Mouse (Mus musculus) thymus, postnatal 10 days (tissue): ENCODE data around the gene Plin5.
"Not testable (repeated sequence)": the region's sequence is repeated elsewhere in the genome, so short reads cannot be mapped to it uniquely, and the experiment has no call there.

Experiments used
- DNase-seq, 2 experiments: peaks; one replicate each; pipeline ENCODE4 v3.0.0; 2021; ENCODE audit warnings: low spot score in 2 of 2

Plin5 gene

GRCm38 (mm10) chr17:56108334-56109044 is 8.9 kb downstream of the Plin5 start:
- no peak for DNase-seq

DNA sequence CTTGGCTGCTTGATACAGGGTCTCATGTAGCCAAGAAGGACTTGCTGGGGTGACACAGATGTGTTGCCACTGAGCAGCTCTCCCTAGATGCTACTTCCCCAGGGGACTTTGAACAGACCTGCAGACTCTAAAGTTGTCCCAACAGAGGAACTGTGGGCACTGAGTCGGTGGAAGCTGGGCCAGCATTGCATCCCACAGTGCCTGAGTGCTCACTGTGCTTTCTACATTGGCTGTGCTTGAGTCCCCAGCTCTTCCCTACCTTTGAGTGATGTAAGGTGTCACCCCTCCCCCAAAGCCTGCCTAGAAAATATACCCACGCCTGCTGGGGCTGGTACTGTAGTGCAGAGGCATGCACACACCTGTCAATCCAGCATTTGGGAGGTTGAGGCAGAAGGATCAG is 9.7 kb downstream of the Plin5 start:
- no peak for DNase-seq

- no peak for DNase-seq
These were observed 10.4 kb downstream of the Plin5 start for GRCm38 (mm10) chr17:56106981-56107380.

DNA sequence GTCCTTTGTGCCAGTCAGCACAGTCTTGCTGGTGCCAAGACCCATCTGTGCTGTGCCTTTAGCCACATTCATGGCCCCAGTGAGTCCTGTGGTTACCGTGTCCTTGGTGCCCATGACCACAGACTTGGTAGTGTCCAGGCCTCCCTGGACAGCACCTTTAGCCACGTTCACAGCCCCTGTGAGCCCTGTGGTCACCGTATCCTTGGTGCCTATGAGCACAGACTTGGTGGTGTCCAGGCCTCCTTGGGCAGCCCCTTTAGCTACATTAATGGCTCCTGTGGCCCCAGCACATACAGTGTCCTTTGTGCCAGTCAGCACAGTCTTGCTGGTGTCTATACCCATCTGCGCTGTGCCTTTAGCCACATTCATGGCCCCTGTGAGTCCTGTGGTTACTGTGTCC is 11.0 kb downstream of the Plin5 start:
- not testable (repeated sequence) for DNase-seq

GRCm38 (mm10) chr17:56104821-56105220 is 12.6 kb downstream of the Plin5 start:
- DNase-seq, result not testable (repeated sequence)

- no peak for DNase-seq
These were observed 13.7 kb downstream of the Plin5 start for GRCm38 (mm10) chr17:56103465-56104285.

- DNase-seq, result no peak
These were observed 14.5 kb downstream of the Plin5 start for GRCm38 (mm10) chr17:56102927-56103326.

GRCm38 (mm10) chr17:56102158-56102557 is 15.2 kb downstream of the Plin5 start:
- no peak for DNase-seq

DNA sequence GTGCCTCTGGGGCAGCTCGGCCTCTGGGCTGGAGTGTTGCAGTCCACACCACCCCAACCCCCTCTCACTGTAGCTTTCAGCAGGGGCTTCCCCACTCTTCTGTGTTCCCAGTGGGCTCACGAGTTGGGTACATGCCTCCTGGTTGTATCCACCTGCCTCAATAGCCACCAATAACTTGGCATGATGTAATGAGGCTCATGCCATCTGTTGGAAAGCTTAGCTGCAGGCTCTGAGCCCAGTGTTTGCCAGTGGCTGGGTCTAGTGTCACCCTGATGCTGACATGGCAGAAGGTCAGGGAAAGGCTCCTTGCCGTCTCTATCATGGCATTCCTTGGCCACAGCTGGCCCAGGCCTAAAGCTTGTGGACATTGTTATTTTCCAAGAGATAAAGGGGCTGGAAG is 16.6 kb downstream of the Plin5 start:
- DNase-seq, result no peak

DNA sequence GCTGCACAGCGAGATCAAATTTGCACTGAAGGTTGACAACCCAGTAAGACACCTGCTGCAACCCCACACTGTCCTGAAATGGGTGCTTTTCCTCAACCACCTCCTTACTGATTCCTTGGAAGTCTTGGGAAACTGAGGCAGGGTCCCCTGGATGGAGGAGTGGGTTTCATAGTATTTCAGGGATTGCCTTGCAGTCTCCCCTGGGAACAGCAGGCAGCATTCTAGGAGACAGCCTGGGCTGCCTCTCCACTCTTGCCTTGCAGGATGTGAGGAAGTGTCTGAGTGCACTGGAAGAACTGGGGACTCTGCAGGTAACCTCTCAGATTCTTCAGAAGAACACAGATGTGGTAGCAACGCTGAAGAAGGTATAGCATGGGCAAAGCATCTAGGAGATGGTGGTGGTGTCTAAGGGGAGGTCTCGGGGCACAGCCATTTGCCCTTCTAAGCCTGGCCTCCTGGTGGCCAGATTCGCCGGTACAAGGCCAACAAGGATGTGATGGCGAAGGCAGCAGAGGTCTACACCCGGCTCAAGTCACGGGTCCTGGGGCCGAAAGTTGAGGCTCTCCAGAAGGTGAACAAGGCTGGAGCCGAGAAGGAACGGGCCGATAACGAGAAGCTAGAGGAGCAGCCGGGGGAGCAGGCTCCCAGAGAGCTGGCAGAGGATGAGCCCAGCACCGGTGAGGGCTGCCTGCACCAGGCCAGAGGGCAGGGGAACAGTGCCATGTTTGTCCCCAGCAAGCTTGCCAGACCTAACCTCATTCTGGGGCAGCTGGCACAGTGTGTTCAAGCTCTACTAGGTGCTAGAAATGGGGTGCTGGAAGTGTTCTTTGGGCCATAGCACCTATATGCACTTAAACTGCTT is 18.5 kb downstream of the Plin5 start:
- DNase-seq, result no peak

DNA sequence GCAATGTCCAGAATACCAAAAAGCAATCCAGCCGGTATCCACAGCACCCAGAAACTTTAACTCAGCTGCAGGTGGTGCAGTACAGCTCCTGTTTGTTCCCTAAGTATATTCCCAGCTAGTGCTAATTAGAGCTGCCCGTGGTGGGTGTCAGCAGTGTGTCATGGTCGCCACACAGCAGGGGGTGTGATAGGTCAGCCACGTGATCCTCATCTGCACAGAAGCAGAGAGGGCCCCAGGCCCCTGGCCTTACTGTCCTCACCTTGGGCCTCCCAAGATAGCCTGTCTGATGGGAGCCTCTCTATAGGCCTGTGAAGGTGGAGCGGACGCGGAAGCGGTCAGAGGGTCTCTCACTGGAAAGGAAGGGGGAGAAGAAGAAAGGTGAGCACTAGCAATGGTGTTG is 19.2 kb downstream of the Plin5 start:
- no peak for DNase-seq

GRCm38 (mm10) chr17:56096883-56097282 is 20.5 kb downstream of the Plin5 start:
- no peak for DNase-seq

DNA sequence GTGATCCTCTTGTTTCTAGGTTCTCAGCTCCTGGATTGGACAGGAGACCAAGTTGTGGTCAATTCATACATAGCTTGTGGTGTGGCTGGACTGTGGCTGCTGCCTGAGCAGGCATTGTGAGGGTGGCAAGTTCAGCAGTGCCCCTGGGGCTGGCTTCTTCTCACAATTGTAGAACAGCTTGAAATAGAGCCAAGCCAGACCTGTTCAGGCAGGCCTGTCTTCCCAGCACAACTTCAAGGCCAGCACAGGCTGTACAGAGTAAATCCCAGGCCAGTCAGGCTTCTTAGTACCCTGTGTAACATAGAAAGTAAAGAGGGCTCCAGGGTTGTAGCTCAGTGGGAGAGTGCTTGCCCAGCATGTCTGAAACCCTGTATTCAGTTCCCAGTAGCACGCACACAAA is 24.6 kb downstream of the Plin5 start:
- no peak for DNase-seq

- no peak for DNase-seq
These were observed 25.1 kb downstream of the Plin5 start for GRCm38 (mm10) chr17:56092312-56092711.

DNA sequence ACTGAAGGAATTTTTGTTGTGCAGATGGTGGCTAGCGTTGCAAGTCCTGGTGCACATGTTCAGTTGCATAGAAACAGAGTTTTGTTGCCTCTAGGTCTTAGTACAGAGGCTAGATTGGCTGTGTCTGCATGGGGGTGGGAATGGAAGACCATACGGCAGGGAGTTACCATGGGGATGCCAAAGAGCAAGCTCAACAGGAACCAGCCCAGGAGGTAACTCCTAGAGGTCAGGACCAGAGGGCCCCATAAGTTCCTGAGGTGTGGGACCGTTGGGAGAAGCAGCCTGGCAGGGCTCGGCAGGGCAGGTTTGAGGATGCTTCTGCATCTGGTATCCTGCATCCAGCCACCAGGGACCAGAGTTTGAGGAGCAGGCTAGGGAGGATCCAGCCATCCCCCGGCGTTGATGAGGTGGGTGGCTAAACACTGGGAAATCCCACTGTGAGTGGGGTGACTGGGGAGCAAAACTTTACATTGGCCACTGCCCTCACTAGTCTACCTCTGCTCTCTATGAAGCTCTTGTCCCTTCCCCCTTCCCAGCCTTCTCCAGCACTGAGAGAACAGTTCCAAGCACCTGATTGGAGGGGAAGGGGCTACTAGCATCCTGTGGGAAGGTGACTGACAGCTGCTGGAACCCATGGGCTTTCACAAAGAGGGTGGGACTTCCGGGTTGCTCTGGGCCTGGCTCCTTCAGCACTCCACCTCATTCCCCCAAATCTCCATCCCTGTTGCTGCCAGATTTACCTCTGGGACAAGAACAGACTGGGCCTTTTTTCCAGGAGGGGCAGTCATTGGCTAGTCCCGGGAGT is 36.4 kb downstream of the Plin5 start:
- no peak for DNase-seq

- peak; percentile 14 to 27 for DNase-seq
These were observed 37.5 kb downstream of the Plin5 start for GRCm38 (mm10) chr17:56079921-56080320.

DNA sequence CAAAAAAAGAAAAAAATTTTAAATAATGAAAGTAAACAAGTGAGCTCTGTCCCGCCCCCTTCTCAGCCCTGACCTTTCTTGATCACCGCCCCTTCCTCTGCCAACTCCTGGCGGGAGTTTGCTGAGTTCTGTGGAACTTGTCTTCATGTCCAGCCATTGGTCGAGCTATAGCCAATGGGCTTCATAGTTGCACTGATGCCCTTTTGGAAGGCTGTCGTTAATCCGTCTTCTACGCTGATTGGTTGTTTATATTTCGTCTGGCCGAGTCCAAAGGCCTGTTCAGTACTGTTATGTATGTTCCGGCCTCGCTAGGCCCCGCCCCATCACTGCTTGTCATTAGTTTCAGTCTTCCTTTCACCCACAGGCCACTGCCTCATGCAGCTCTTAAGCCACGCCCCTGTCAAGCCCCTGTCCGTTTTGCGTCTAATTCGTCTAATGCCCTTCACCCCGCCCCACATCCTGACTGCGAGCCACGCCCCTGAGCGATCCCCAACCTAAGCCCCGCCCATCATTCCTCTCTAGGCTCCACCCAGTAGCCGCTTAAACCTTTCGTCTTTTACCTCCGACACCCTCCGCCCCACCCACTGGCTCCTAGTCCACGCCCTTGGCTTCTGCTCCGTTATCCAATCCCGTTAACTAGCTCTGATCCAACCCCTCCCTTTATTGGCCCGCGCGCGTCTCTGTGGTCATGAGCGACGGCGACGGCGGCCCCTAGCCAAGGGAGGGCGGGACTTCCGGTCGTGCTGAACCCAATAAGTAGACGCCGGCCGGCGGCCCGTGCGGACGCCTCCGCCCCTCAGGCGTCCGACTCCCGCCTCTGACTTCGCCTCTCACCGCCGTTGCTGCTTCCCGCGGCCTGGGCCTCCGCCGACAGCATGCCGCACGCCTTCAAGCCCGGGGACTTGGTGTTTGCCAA is 38.3 kb downstream of the Plin5 start, which contains the start of gene Hdgfl2:
Gene Hdgfl2, plus strand, starts transcription at position 755 of the 916 bp plus-strand sequence.
- peak; percentile 99 to 100 for DNase-seq

GRCm38 (mm10) chr17:56078361-56078760 is 39.0 kb downstream of the Plin5 start:
- peak in 1 of 2 experiments; percentile 23 for DNase-seq

DNA sequence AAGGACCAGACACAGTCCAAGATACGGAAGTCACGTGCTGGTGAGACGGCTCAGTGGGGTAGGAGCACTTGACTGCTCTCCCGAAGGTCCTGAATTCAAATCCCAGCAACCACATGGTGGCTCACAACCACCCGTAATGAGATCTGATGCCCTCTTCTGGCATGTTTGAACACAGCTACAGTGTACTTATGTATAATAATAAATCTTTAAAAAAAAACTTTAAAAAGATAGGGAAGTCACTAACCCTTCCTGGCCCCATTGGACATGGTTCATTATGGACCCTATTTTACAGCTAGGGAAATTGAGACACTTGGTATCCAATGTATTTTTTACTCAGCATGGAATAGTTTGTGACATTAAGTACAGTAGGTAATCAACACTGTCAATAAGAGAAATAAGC is 39.9 kb downstream of the Plin5 start:
- DNase-seq, result no peak

GRCm38 (mm10) chr17:56074827-56075208 is 42.6 kb downstream of the Plin5 start, which contains the start of gene Ubxn6:
TSS of gene Ubxn6 (minus strand) at chr17:56075028.
- DNase-seq, result peak; percentile 96 to 97
